Mouse (Mus musculus): ENCODE data around the gene Rbm44.

Rbm44 gene

DNA sequence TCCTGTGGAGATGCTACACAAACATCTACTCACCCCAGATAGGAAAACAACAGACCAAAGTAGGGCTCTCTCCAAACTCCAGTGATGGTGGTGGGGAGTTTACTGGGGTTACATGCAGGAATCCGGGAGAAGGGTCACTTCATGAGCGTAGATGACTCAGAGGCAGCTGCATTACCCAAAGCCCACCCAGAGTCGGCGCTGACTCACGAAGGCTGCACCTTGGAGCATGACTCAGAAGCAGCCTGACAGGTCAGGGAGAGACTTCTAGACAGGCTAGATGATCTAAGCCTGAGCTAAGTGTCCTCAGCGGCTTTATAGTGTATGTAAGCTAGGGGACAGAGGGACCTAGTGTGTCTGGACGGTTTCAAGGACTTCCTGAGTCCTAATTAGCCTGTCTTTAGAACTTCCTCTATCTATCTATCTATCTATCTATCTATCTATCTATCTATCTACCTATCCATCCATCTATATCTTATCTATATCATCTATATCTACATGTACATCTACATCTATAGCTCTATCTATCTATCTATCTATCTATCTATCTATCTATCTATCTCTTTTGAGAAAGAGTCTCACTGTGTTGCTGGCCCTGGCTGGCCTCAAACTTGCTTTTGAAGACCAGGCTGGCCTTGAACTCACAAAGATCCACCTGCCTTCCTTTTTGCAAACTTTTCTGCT is 74.9 kb downstream of the Rbm44 start:
- Histone ChIP-seq H3K36me3 (ENCODE audit: insufficient read depth, low read length) (no peaks in the 10 kb centered on the region), H3K9me3 (ENCODE audit: low read length) (no peaks in the 10 kb centered on the region), H3K4me3 (replicated peaks; ENCODE audit: low read length) (no peak overlapping the region), H3K4me1 (replicated peaks; ENCODE audit: low read depth, low read length) (peaks cover 9% of the 10 kb centered on the region; the same call in 1 of the 2 replicates), H3K27me3 (ENCODE audit: insufficient read depth, low read length) (peaks cover 10% of the 10 kb centered on the region; the same call in 1 of the 2 replicates)
- TF ChIP-seq NANOG (IDR thresholded peaks at IDR 0.05; ENCODE audit: borderline replicate concordance, low read length) (no peak), POU5F1 (IDR thresholded peaks at IDR 0.05; ENCODE audit: borderline replicate concordance, low read length) (no peak), CTCF (conservative IDR thresholded peaks at IDR 0.05; ENCODE audit: low read length) (no peak)

DNA sequence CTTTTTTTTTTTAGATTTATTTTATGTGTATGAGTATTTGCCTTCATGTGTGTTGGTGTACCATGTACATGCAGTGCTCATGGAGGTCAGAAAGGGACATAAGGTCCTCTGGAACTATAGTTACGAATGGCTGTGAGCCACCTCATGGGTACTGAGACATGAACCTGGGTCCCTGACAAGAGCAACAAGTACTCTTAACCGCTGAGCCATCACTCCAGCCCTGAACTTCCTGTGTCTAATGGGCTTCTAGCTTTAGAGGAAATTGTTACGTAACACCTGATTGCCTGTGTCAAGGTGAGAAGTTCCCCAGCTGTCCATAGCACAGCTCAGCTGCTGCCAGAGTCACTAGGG is 75.4 kb downstream of the Rbm44 start:
- TF ChIP-seq POU5F1 (IDR thresholded peaks at IDR 0.05; ENCODE audit: borderline replicate concordance, low read length) (no peak), CTCF (conservative IDR thresholded peaks at IDR 0.05; ENCODE audit: low read length) (no peak), NANOG (IDR thresholded peaks at IDR 0.05; ENCODE audit: borderline replicate concordance, low read length) (no peak)
- H3K4me3 ChIP-seq (replicated peaks; ENCODE audit: low read length), result no peak overlapping the region
- H3K36me3 ChIP-seq (ENCODE audit: insufficient read depth, low read length), result no peaks in the 10 kb centered on the region
- H3K27me3 ChIP-seq (ENCODE audit: insufficient read depth, low read length), result peaks cover 8% of the 10 kb centered on the region; the same call in 1 of the 2 replicates
- peaks cover 9% of the 10 kb centered on the region; the same call in 1 of the 2 replicates for H3K4me1 ChIP-seq (replicated peaks; ENCODE audit: low read depth, low read length)
- no peaks in the 10 kb centered on the region for H3K9me3 ChIP-seq (ENCODE audit: low read length)

Measured in E14TG2a.4 (cell line).